Mouse (Mus musculus) gastrocnemius, postnatal 14 days (tissue): ENCODE data around the gene Pcgf1. TPM values are rescaled to one million over a fixed set of nuclear protein-coding genes. Genes with fewer than 3 reads are reported as not detected.

ENCODE experiments used
- DNase-seq: peaks from one replicate; pipeline ENCODE4 v3.0.0; 2021; ENCODE audit warnings: mixed read lengths
- intact Hi-C: fragments of 180-260 bp; cut with DNase I; formaldehyde crosslinking; loops from one replicate; pipeline ENCODE4 v1.15.1; 2025; ENCODE audit warnings: low total_unique reads
- total RNA-seq, 2 experiments: library from RNA; stranded (reverse); gene quantifications; 2 replicates each; pipeline ENCODE4 v1.2.3; 2021

Gene Pcgf1
- total RNA-seq, 2 experiments from 2014 or later = 6.8 to 7.0 TPM

DNA sequence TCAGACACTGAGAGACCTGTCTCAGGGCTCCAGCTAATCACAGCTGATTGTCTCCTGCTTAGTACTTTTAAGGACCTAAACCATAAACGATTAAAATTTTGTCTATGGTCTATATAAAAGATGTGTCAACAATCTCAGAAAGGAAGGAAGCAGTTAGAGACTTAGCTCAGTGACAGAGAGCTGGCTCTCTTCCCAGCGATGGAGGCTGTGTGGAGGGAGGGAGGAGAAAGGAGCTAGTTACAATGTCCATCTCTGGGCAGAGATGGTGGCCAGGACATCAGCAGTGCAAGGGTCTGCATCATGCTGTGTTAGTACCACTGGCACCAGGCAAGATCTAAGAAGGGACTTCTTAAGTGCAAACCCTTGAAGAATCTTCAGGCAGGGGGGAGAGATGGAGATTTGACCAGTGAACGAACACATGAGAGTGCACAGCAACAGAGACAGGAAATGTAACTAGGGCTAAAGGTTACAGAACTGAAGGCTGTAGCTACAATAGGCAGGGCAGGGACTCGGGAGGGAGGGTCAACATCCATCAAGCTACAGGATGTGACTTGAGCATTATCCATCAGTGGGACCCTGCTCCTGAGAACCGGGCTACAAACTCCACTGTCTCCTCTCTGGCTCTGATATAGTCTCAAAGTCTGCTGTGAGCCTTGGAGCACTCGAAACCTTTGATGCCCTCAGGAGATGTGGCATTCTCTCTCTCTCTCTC lies 14.9 kb downstream of the Pcgf1 start:
- DNase-seq = no peak
- intact Hi-C loops = no loop called here

DNA sequence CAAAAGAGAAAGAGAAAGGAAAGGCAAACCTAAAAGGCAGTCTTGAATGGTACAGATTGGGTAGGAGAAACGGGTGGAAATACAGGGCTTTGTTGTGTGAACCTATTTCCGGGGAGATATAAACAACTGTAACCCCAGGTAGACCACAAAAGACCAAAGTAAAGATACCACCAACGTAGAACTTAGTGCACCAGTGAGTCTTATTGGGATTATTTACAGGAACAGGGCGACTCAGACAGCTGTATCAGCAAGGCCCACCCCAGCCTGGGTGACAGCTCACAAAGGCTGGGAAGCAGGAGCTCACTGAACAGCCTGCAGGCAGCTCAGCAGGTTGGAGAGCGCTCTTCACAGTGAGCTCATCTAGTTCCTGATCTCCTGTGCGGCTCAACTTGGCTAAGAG lies 18.3 kb downstream of the Pcgf1 start:
- no peak for DNase-seq
- intact Hi-C loops = no loop called here

DNA sequence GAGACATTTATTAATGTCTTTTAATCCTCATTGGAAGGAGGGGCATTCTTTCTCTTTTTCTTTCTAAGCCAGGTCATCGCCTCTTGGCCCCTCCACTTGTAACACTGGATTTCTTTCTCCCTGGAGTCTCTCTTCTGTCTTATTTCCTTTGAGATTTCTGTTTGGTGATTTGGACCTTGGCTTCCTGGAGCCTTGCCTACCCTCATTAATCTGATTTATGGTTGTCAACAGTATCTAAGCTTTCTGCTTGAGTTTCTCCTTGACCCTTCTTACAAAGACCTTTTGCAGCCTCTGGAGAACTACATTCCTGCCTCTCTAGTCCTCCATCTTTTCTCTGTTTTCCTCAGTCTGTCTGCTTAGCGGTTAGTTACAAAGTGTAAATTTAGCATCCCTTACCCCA lies 20.7 kb downstream of the Pcgf1 start:
- intact Hi-C loops = no loop called here
- no peak for DNase-seq

DNA sequence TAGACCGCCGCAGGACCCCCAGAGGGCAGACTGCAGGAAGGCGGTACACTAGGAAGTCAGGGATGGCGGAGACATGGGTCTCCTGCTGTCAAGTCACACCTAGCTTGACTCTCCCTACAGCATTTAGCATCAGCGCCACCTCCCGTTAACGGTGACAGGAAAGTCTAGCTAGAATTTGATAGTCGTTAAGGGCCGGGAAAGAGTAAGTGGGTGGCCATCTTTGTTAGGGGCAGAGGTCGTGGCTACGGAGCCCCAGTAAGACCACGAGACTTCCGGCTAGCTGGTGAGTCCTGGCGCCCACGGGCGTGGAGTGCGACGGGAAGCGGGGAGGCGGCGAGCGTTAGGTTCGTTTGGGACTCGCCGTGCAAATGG lies 23.6 kb downstream of the Pcgf1 start, which contains the start of the genes Ccdc142 and Gm42688:
TSS of gene Ccdc142 (plus strand) at position 286 of the 372 bp plus-strand sequence.
TSS of gene Gm42688 (plus strand) at position 302 of the 372 bp plus-strand sequence.
- intact Hi-C loops = loop anchor here (5.0 kb wide), 1 partner anchor 99 kb away; no protein-coding TSS in a partner anchor
- DNase-seq = peak; percentile 88

GRCm38 (mm10) chr6:83101688-83102556 lies 24.3 kb downstream of the Pcgf1 start:
- peak; percentile 76 for DNase-seq
- intact Hi-C loops = loop anchor here (5.0 kb wide), 1 partner anchor 100 kb away; no protein-coding TSS in a partner anchor

GRCm38 (mm10) chr6:83103130-83103650 lies 25.5 kb downstream of the Pcgf1 start:
- intact Hi-C loops = loop anchor here (5.0 kb wide), 1 partner anchor 101 kb away; no protein-coding TSS in a partner anchor
- no peak for DNase-seq

GRCm38 (mm10) chr6:83104158-83104557 lies 26.5 kb downstream of the Pcgf1 start:
- intact Hi-C loops = loop anchor here (5.0 kb wide), 1 partner anchor 102 kb away; no protein-coding TSS in a partner anchor

DNA sequence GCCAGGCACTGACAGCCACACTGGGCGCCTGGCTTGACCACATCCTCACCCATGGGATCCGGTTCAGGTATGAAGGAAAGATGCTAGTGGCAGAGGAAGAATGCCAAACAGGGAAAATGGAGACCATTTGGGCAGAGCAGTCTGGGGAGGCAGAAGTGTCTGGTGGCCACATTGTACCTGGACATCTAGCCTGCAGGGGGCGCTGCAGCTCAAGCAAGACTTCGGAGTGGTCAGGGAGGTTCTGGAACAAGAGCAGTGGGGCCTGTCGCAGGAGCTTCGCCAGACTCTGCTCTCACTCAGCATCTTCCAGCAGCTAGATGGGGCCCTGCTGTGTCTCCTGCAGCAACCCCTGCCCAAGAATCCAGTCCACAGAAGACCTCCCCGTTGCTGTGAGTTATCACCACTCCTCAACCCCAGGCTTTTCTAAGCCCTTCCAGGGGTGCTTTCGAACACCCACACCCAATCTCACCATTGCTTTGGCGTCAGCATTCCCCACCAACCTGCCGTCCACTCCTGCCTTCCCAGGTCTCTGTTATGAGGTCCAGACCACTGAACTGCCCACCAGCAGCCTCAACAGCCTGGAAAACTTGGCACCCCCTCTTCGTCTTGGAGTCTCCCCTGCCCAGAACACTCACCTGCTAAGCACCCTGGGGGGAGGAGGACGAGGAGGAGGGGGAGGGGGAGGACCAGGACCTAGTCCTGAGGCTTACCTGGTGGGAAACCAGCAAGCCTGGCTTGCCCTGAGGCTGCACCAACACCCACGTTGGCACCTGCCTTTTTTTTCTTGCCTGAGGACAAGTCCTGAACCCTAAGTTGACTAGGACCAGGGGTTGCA lies 30.1 kb downstream of the Pcgf1 start:
- DNase-seq = peak; percentile 84
- intact Hi-C loops = no loop called here

More at GRCm38 (mm10) chr6:83104158-83104557, 26.5 kb downstream of the Pcgf1 start:
- DNase-seq = no peak

DNA sequence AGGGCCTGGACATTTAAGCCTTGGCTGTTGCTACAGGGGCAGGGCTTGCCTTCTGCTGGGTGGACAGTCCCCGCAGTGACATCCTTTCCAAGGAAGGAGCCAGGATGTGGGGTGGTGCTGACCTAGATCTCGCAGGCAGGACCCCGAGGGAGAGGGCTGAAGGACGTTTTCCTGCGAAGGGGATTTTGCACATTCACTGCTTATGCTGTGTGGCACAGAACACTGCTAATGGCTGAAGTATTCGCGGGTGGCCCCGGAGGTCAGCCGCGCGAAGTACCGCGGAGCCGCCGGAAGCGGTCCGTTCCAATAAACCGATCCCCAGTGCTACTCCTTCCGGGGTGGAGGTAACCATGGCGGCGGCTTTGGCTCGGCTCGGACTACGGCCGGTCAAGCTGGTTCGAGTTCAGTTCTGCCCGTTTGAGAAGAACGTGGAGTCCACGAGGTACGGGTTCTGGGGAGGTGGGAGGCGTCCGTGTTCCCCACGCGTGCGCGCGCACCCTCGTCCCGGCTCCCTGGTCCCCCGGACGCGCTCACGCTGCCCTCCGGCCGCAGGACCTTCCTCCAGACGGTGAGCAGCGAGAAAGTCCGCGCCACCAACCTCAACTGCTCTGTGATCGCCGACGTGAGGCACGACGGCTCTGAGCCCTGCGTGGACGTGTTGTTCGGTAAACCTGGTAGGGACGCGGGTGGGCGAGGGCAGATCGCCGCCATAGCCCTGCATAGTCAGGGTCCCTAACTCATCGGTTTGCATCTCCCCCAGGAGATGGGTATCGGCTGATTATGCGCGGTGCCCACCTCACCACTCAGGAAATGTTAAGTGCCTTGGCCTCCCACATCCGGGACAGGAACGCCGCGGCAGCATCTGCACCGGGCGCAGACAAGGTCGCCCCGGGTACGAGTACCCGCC lies 31.3 kb downstream of the Pcgf1 start, which contains the start of gene Mrpl53:
TSS of gene Mrpl53 (plus strand) at position 279 of the 907 bp plus-strand sequence.
- peak; percentile 83 for DNase-seq
- intact Hi-C loops = no loop called here

DNA sequence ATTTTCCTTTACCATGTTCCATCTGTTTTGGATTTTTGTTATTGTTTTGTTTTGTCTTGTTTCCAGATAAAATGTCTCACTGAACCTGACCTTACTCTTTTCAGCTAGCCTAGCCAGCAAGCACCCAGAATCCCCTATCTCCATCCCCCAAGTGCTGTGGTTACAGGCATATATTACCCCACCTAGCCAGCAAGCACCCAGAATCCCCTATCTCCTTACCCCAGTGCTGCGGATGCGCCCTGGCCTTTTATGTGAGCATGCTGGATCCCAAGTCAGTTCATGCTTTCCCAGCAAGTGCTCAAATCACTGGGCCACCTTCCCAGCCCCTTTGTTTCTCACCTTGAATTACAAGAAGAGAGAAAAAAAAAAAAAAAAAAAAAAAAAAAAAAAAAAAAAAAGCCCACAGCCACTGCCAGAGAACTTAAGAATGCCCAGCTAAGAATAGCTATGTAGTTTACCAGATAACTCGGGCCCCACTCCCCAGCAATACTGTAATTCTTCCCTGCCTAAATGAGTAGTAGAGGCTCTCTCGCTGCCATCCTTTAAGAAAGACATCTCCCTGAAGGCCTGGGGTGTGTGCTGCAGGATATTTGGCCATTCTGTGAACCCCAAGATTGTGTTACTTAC lies 34.0 kb downstream of the Pcgf1 start:
- intact Hi-C loops = no loop called here
- DNase-seq = no peak

GRCm38 (mm10) chr6:83115011-83115671 lies 37.5 kb downstream of the Pcgf1 start, which contains the start of gene Mogs:
Gene Mogs (plus strand): TSS chr6:83115496.
- intact Hi-C loops = loop anchor here (5.0 kb wide), 1 partner anchor 47 kb away; no protein-coding TSS in a partner anchor
- DNase-seq = peak; percentile 96

DNA sequence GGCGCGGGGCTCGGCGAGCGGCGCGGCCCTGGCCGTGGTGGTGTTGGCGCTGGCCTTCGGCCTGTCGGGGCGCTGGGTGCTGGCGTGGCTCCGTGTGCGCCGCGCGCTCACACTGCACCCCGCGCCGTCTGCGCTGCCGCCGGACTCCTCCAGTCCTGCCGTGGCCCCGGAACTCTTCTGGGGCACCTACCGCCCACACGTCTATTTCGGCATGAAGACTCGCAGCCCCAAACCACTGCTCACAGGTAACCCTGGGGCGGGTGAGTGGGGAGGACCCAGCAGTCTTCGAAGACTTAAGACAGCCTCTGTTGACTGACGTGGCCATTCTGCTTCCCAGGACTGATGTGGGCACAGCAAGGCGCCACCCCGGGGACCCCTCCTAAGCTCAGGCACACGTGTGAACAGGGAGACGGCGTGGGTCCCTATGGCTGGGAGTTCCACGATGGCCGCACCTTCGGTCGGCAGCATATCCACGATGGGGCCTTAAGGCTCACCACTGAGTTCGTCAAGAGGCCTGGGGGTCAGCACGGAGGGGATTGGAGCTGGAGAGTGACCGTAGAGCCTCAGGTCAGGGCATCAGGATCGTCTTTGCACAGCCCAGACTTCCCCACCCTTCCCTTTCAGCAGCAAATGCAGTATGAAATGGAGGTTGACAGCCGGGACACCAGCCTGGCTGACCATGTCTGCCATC lies 38.2 kb downstream of the Pcgf1 start:
- no peak for DNase-seq
- intact Hi-C loops = loop anchor here (5.0 kb wide), 1 partner anchor 46 kb away; no protein-coding TSS in a partner anchor

DNA sequence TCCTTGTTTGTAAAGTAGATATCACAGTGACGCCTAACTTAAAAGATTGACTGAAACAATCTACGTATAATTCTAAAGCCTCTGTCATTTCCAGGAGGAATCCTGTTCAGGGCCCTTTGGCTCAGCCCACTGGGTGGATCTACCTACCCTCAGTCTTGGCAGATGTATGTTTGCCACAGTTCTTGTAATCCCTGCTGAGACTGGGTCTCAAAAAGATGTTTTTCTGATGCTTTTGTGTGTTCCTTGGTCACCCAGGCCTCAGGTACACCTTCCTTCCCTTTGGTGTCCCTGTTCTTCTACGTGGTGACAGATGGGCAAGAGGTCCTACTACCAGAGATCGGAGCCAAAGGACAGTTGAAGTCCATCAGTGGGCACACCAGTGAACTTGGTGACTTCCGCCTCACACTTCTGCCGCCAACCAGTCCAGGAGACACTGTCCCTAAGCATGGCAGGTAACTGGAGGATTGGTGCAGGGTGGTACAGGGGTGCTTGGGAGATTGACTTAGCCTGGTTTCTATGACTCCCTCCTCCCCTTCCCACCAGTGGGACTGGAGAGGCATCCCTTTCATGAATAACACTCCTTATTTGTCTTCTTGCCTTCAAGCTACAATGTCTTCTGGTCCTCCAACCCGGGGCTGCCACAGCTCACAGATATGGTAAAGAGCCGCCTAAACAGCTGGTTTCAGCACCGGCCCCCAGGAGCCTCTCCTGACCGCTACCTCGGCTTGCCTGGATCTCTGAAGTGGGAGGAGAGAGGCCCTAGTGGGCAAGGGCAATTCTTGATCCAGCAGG lies 38.9 kb downstream of the Pcgf1 start:
- intact Hi-C loops = loop anchor here (5.0 kb wide), 1 partner anchor 46 kb away; no protein-coding TSS in a partner anchor
- DNase-seq = no peak

DNA sequence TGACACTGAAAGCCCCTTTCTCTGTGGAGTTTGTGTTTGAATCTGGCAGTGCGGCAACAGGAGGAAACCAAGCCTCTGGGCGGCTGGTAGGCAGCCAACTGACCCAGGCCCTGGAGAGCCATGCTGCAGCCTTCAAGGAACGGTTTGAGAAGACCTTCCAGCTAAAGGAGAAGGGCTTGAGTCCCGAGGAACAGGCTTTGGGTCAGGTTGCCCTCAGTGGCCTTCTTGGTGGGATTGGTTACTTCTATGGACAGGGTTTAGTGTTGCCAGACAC lies 39.4 kb downstream of the Pcgf1 start:
- intact Hi-C loops = loop anchor here (5.0 kb wide), 1 partner anchor 45 kb away; no protein-coding TSS in a partner anchor
- DNase-seq = no peak

GRCm38 (mm10) chr6:83117616-83118015 lies 39.9 kb downstream of the Pcgf1 start:
- intact Hi-C loops = loop anchor here (5.0 kb wide), 1 partner anchor 45 kb away; no protein-coding TSS in a partner anchor
- DNase-seq = no peak

DNA sequence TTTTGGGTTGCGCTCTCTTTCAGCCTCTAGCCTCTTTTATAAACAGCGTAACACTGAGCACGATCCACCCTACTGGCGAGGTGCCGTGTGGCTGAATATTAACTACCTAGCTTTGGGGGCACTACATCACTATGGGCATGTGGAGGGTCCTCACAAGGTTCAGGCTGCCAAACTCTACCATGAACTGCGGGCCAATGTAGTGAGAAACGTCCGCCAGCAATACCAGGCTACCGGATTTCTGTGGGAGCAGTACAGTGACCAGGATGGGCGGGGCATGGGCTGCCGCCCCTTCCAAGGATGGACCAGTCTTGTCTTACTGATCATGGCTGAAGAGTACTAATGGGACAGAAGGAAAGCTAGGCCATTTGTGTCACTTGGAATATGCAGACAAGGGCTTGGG lies 40.7 kb downstream of the Pcgf1 start:
- DNase-seq = no peak
- intact Hi-C loops = loop anchor here (5.0 kb wide), 1 partner anchor 44 kb away; no protein-coding TSS in a partner anchor
